Mouse (Mus musculus) common myeloid progenitor, adult 5-6 weeks (primary cell): ENCODE data around the gene Fam181a. TPM values are rescaled to one million over a fixed set of nuclear protein-coding genes. Genes with fewer than 3 reads are reported as not detected.

ENCODE experiments used
- ATAC-seq: replicated peaks from 2 replicates; pipeline ENCODE4 v1.8.0; 2016; ENCODE audit warnings: low read depth, mild to moderate bottlenecking, moderate TSS enrichment, inconsistent platforms; ENCODE audit not compliant: poor library complexity, severe bottlenecking
- total RNA-seq: library from RNA; stranded (forward); fragments of 200-1000, 187-1606 nt; gene quantifications from 2 replicates; pipeline ENCODE4 v1.2.3, GENCODE M21; 2017

The Fam181a gene
- total RNA-seq, 1 experiment from 2014 or later = not detected

GRCm38 (mm10) chr12:103313871-103314639 is 3.3 kb downstream of the Fam181a start:
- no peak for ATAC-seq

GRCm38 (mm10) chr12:103314640-103315361 is 4.0 kb downstream of the Fam181a start:
- no peak for ATAC-seq

GRCm38 (mm10) chr12:103315831-103316545 is 5.2 kb downstream of the Fam181a start:
- no peak for ATAC-seq

- peak; percentile 75 for ATAC-seq
These were observed 12.0 kb downstream of the Fam181a start for GRCm38 (mm10) chr12:103322801-103323200.

- peak; percentile 87 for ATAC-seq
These were observed 14.5 kb downstream of the Fam181a start for GRCm38 (mm10) chr12:103325156-103325857.

- ATAC-seq = no peak
These were observed 15.8 kb downstream of the Fam181a start for GRCm38 (mm10) chr12:103326569-103326968.

GRCm38 (mm10) chr12:103327107-103327506 is 16.3 kb downstream of the Fam181a start:
- no peak for ATAC-seq

- no peak for ATAC-seq
These were observed 17.8 kb downstream of the Fam181a start for GRCm38 (mm10) chr12:103328448-103329191.

- no peak for ATAC-seq
These were observed 20.7 kb downstream of the Fam181a start for GRCm38 (mm10) chr12:103331491-103331890.

GRCm38 (mm10) chr12:103332879-103333278 is 22.1 kb downstream of the Fam181a start:
- peak; percentile 93 for ATAC-seq

GRCm38 (mm10) chr12:103333426-103333825 is 22.7 kb downstream of the Fam181a start:
- no peak for ATAC-seq

- ATAC-seq = no peak
These were observed 26.0 kb downstream of the Fam181a start for GRCm38 (mm10) chr12:103336766-103337165.

- ATAC-seq = peak; percentile 57
These were observed 27.5 kb downstream of the Fam181a start for GRCm38 (mm10) chr12:103338162-103338798.

- ATAC-seq = peak; percentile 46
These were observed 30.4 kb downstream of the Fam181a start for GRCm38 (mm10) chr12:103341212-103341611.

GRCm38 (mm10) chr12:103343456-103343855 is 32.7 kb downstream of the Fam181a start:
- peak; percentile 88 for ATAC-seq

GRCm38 (mm10) chr12:103344934-103345333 is 34.2 kb downstream of the Fam181a start:
- no peak for ATAC-seq

GRCm38 (mm10) chr12:103346945-103347344 is 36.2 kb downstream of the Fam181a start:
- no peak for ATAC-seq

- ATAC-seq = no peak
These were observed 36.6 kb downstream of the Fam181a start for GRCm38 (mm10) chr12:103347406-103347805.

- ATAC-seq = peak; percentile 71
These were observed 37.7 kb downstream of the Fam181a start for GRCm38 (mm10) chr12:103348506-103348905.
